Mouse (Mus musculus) urinary bladder, postnatal 36 days (tissue): Measurements from ENCODE around the gene Hsd17b14.

Experiments used
- DNase-seq, 2 experiments: peaks; one replicate each; pipeline ENCODE4 v3.0.0; 2022; ENCODE audit warnings: low spot score in 2 of 2, mixed read lengths in 1 of 2

Hsd17b14 gene

DNA sequence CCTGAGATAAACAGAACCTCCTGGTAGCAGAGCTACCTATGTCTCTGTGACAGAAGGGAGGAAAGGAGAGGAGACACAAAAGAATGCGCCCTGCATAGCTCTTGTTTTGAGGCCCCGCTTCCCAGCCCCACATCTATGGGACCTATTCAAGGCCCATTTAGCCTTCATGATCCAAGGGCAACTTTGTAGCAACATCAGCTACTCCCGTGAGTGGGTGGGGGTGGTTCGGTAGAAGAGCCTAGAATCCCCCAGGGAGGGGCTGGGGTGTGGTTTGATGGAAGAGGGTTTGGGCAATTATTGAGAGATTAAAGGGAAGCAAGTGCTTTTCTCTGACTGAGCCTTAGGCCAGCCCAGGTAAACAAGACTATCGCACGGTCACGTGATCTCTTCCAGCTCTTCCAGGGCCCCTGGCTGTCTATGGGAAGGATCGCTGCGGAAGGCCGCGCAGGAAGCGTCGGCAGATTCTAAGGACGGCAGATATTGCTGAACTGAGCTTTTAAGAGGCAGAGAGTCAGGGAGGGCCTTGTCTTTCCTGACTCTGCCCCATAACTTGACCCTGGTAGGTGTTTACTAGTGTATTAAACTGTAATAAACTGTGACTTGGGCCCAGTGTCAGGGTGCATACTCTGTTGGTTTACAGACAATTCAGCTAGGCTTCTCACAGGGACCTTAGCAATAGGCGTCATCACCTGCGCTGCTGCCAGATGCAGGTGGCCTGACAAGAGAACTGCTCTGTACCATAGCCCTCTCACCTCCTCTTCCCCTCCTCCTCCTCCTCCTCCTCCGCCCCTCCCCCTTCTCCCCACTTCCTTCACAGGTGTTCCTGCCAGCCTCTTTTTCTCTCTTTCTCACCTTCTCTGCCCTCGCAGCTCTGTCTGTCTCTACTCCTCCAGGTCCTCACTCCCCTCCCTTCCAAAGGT is 44.5 kb downstream of the Hsd17b14 start:
- no peak for DNase-seq

DNA sequence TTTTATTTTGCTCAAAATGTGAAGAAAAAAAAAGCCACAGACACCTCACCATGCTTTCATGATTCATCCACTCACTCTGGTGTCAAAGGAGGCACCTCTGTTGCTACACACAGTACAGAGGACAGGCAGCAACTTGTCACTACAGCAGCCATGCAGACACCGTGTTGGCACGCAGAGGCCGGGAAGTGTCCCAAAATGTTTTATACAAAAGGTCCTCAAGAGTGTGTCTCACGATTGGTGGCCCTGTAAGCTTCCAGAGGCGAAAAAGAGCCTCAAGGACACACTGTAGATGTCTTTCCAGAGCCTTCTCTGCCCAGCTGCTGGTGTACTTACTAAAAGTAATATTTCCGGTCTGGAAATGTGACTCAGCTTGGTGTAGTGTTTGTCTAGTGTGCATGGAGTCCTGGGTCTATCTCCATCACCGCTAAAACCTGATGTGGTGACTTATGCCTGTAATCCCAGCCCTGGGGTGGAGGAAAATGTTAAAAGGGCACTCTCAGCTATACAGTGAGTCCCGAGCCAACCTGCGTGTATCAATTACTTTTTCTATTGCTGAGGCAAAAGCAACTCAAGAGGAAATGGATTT is 51.1 kb downstream of the Hsd17b14 start:
- DNase-seq, result no peak

DNA sequence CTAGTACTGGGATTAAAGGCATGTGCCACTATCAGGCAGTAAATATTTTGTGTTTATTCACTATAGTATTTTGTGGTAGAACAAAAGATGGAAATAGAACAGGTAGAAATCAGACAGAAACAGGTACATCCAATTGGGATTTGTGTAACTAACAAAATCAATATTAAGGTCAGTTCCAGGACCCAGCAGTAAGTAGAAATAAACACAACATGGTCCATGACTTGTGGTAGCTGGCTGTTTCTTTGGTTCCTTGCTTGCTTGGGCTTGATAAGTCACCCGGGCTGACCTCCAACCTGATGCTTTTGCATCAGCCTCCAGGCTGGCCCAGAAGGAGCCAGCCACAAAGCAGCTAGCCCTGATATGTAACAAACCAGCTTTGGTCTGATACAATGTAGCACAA is 54.8 kb downstream of the Hsd17b14 start:
- DNase-seq, result no peak

DNA sequence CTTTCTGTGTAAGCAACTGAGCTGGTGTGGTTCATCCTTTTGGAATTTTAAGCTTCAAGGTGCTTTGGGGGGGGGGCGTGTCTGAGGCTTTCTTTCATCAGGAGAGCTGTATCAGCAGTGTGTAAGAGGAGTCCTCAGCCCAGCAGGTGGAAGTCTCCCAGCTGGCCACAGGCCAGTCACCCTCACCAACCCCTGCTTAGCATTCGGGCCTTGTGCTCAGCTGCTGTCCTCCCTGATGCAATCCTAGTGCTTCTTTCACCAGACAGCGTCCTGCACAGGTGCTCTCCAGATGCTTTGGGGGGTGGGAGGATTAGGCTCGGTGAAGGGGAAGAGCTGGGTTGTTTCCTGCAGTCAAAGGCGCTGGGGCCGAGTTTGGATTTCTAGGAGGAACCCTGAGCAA is 61.6 kb downstream of the Hsd17b14 start:
- no peak for DNase-seq

DNA sequence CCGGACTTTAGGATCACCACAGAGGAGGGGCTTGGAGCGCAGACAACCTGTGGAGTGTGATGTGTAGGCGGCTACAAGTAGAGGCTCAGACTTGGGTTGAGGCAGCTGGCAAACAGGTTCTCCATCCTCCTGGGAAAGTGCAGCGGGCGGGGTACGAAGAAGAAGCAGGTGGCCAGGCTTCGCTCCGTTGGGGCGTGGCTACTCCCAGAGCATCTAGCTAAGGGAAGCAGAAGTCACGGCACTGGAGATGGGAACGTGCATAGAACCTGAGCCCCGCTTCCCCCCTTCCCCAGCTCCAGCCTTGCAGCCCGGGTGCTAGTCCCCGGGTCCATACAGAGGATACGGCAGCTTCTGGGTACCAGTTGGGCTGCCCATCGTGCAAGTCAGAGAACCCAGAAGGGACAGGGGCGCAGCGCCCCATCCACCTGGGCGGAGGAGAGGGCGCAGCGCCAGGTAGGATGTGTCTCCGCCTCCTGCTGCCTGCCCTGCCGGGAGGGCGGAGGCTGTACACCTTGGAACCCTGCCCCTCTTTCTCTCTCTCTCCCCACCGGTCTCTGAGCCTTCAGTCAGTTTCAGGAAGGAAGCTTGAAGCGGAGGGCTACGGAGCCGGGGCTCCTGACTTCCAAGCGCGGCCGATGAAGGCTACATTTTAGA is 62.5 kb downstream of the Hsd17b14 start, which contains the start of gene Fut1:
Gene Fut1, plus strand, starts transcription at position 248 of the 654 bp plus-strand sequence.
- no peak for DNase-seq
